Mouse (Mus musculus): Measurements from ENCODE around the gene Amph. TPM values are rescaled to one million over a fixed set of nuclear protein-coding genes. Genes with fewer than 3 reads are reported as not detected.
"Not testable (repeated sequence)": the region's sequence is repeated elsewhere in the genome, so short reads cannot be mapped to it uniquely, and the experiment has no call there.

Amph gene
- polyA plus RNA-seq (2015; fragmentation: Nextera tagmentation; extraction: Ambion mirVana) = 4.5 and 6.2 TPM in 2 replicates

GRCm38 (mm10) chr13:18948171-18949028, at the start of gene Amph:
Gene Amph (plus strand): TSS chr13:18948205.
- DNase-seq (ENCODE audit: low spot score) (peak; percentile 71), ATAC-seq (peak; percentile 85)
- peak within 1 kb of the TSS; percentile 80 for H3K4me2 ChIP-seq (replicated peaks; ENCODE audit: low read depth, low read length)
- H3K27ac ChIP-seq (ENCODE audit: low read length) = no peak within 1 kb of the TSS
- H3K9me3 ChIP-seq (ENCODE audit: low read length) = no peaks in the 10 kb centered on the region
- H3K4me3 ChIP-seq (ENCODE audit: low read depth, low read length) = peak within 1 kb of the TSS; percentile 51
- no peaks in the 10 kb centered on the region for H3K4me1 ChIP-seq (ENCODE audit: insufficient read depth, low read depth, low read length)
- 0 out of 2 replicates have a peak within 1 kb of the TSS, but pooled peaks have one; percentile 12 for H3K9ac ChIP-seq (replicated peaks; ENCODE audit: low read depth)
- H3K36me3 ChIP-seq (ENCODE audit: insufficient read depth, low read length) = no peaks in the 10 kb centered on the region
- peaks cover 4% of the 10 kb centered on the region; the same call in 1 of the 2 replicates for H3K27me3 ChIP-seq (replicated peaks; ENCODE audit: insufficient read depth, low read length)
- no peak for TF ChIP-seq EP300 (IDR thresholded peaks at IDR 0.05)
- peak; percentile 51 for TF ChIP-seq CTCF (IDR thresholded peaks at IDR 0.05)
- under 1% methylated on average over 70 of the region's 70 CpGs for WGBS

DNA sequence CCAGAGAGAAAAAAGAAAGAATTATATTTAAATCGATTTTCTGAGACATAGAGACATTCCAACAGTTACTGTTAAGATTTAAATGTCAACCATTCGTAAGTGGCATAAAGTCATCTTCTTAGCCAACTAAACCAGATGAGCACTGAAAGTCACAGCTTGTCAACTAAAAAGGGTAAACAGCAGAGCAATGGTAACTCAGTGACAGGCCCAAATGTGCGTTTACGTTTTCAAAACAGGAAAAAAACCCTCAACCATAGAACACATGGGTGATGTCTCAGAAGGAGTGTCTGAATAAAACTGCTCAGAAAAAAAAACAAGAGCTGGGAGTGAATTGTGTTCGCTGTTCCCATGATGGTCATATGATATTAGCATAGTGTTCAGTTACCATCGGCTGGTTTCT, 44.4 kb upstream of the Amph start:
- Histone ChIP-seq H3K27me3 (replicated peaks; ENCODE audit: insufficient read depth, low read length) (no peaks in the 10 kb centered on the region), H3K9ac (replicated peaks; ENCODE audit: low read depth) (no peak overlapping the region), H3K4me2 (replicated peaks; ENCODE audit: low read depth, low read length) (no peak overlapping the region), H3K4me3 (ENCODE audit: low read depth, low read length) (no peak overlapping the region), H3K27ac (ENCODE audit: low read length) (no peak overlapping the region), H3K9me3 (ENCODE audit: low read length) (no peaks in the 10 kb centered on the region), H3K4me1 (ENCODE audit: insufficient read depth, low read depth, low read length) (no peaks in the 10 kb centered on the region), H3K36me3 (ENCODE audit: insufficient read depth, low read length) (no peaks in the 10 kb centered on the region)
- DNase-seq (ENCODE audit: low spot score) (no peak), ATAC-seq (no peak)
- TF ChIP-seq CTCF (IDR thresholded peaks at IDR 0.05) = no peak
- TF ChIP-seq EP300 (IDR thresholded peaks at IDR 0.05) = no peak
- 74% methylated on average over 6 of the region's 6 CpGs for WGBS

- H3K27ac ChIP-seq (ENCODE audit: low read length) = no peak overlapping the region
- H3K4me1 ChIP-seq (ENCODE audit: insufficient read depth, low read depth, low read length) = no peaks in the 10 kb centered on the region
- no peaks in the 10 kb centered on the region for H3K36me3 ChIP-seq (ENCODE audit: insufficient read depth, low read length)
- no peak overlapping the region for H3K4me3 ChIP-seq (ENCODE audit: low read depth, low read length)
- TF ChIP-seq CTCF (IDR thresholded peaks at IDR 0.05) = no peak
- TF ChIP-seq EP300 (IDR thresholded peaks at IDR 0.05) = no peak
- no peaks in the 10 kb centered on the region for H3K27me3 ChIP-seq (replicated peaks; ENCODE audit: insufficient read depth, low read length)
- no peak overlapping the region for H3K9ac ChIP-seq (replicated peaks; ENCODE audit: low read depth)
- DNase-seq (ENCODE audit: low spot score) = no peak
- ATAC-seq = no peak
- 64% methylated on average over 4 of the region's 4 CpGs for WGBS
- no peak overlapping the region for H3K4me2 ChIP-seq (replicated peaks; ENCODE audit: low read depth, low read length)
- H3K9me3 ChIP-seq (ENCODE audit: low read length) = no peaks in the 10 kb centered on the region
These were observed 33.2 kb upstream of the Amph start for GRCm38 (mm10) chr13:18914774-18915173.

DNA sequence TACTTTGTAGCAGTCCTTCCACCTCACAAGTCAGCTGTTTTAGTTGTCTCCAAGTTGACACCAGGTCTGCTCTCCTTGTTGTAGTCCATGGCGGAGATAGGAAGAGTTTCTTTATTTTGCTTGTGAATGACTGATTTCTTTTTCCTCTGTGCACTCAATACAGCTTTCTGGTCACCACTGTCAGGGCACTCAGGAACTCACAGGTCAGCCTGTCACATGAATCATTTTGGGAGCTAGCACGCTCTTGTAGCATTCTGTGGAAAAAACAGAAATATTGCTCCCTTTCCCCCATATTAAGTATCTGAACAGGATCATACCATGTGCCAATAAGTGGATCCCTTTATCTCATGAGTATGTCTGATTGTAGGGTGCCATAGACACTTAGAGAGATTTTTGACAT, 14.8 kb upstream of the Amph start:
- WGBS = 64% methylated on average over 1 of the region's 2 CpGs
- not testable (repeated sequence) for H3K4me2 ChIP-seq (replicated peaks; ENCODE audit: low read depth, low read length); H3K27me3 ChIP-seq (replicated peaks; ENCODE audit: insufficient read depth, low read length); DNase-seq (ENCODE audit: low spot score); H3K4me1 ChIP-seq (ENCODE audit: insufficient read depth, low read depth, low read length); H3K36me3 ChIP-seq (ENCODE audit: insufficient read depth, low read length); H3K4me3 ChIP-seq (ENCODE audit: low read depth, low read length); H3K27ac ChIP-seq (ENCODE audit: low read length); H3K9ac ChIP-seq (replicated peaks; ENCODE audit: low read depth); ATAC-seq; H3K9me3 ChIP-seq (ENCODE audit: low read length)

- 18% methylated on average over 5 of the region's 5 CpGs for WGBS
- Histone ChIP-seq H3K36me3 (ENCODE audit: insufficient read depth, low read length) (no peaks in the 10 kb centered on the region), H3K27me3 (replicated peaks; ENCODE audit: insufficient read depth, low read length) (peaks cover 4% of the 10 kb centered on the region; the same call in 1 of the 2 replicates), H3K9ac (replicated peaks; ENCODE audit: low read depth) (no peak overlapping the region), H3K4me3 (ENCODE audit: low read depth, low read length) (no peak overlapping the region), H3K4me1 (ENCODE audit: insufficient read depth, low read depth, low read length) (no peaks in the 10 kb centered on the region), H3K9me3 (ENCODE audit: low read length) (no peaks in the 10 kb centered on the region), H3K4me2 (replicated peaks; ENCODE audit: low read depth, low read length) (peak overlapping the region; percentile 80), H3K27ac (ENCODE audit: low read length) (no peak overlapping the region)
- TF ChIP-seq EP300 (IDR thresholded peaks at IDR 0.05) = no peak
- TF ChIP-seq CTCF (IDR thresholded peaks at IDR 0.05) = no peak
- DNase-seq (ENCODE audit: low spot score) (no peak), ATAC-seq (no peak)
These were observed 319 bp upstream of the Amph start for GRCm38 (mm10) chr13:18947686-18948085.

- Histone ChIP-seq H3K9ac (replicated peaks; ENCODE audit: low read depth) (no peak overlapping the region), H3K4me1 (ENCODE audit: insufficient read depth, low read depth, low read length) (no peaks in the 10 kb centered on the region), H3K4me2 (replicated peaks; ENCODE audit: low read depth, low read length) (peak overlapping the region; percentile 80), H3K9me3 (ENCODE audit: low read length) (no peaks in the 10 kb centered on the region), H3K27me3 (replicated peaks; ENCODE audit: insufficient read depth, low read length) (peaks cover 4% of the 10 kb centered on the region; the same call in 1 of the 2 replicates), H3K4me3 (ENCODE audit: low read depth, low read length) (peak overlapping the region; percentile 51), H3K27ac (ENCODE audit: low read length) (no peak overlapping the region), H3K36me3 (ENCODE audit: insufficient read depth, low read length) (no peaks in the 10 kb centered on the region)
- ATAC-seq = no peak
- DNase-seq (ENCODE audit: low spot score) = no peak
- TF ChIP-seq CTCF (IDR thresholded peaks at IDR 0.05) = no peak
- no peak for TF ChIP-seq EP300 (IDR thresholded peaks at IDR 0.05)
- WGBS = 7% methylated on average over 5 of the region's 5 CpGs
These were observed 985 bp downstream of the Amph start for GRCm38 (mm10) chr13:18949029-18949350.

Measured in lung, postnatal 0 days (tissue).